Mouse (Mus musculus): Measurements from ENCODE around the gene Olfr988.
"Not testable (repeated sequence)": the region's sequence is repeated elsewhere in the genome, so short reads cannot be mapped to it uniquely, and the experiment has no call there.

Gene Olfr988

GRCm38 (mm10) chr2:85363127-85363526, at the start of gene Olfr988:
Gene Olfr988, minus strand, starts transcription at chr2:85363227.
- DNase-seq (ENCODE audit: low spot score) = not testable (repeated sequence)

GRCm38 (mm10) chr2:85409369-85409768, 46.3 kb upstream of the Olfr988 start, which contains the start of gene Olfr992:
Gene Olfr992, minus strand, starts transcription at chr2:85409469.
- DNase-seq (ENCODE audit: low spot score) = no peak

- no peak for DNase-seq (ENCODE audit: low spot score)
Observed at GRCm38 (mm10) chr2:85339972-85340371, 23.1 kb downstream of the Olfr988 start.

GRCm38 (mm10) chr2:85339215-85339614, 23.8 kb downstream of the Olfr988 start, which contains the start of gene Olfr987:
Gene Olfr987, minus strand, starts transcription at chr2:85339315.
- not testable (repeated sequence) for DNase-seq (ENCODE audit: low spot score)

GRCm38 (mm10) chr2:85319106-85319505, 43.9 kb downstream of the Olfr988 start:
- no peak for DNase-seq (ENCODE audit: low spot score)

Data from layer of hippocampus, adult 9-10 months (tissue).